Mouse (Mus musculus) embryonic fibroblast, embryonic 13.5 days (primary cell): ENCODE data around the gene Ncor2.

ENCODE experiments used
- CTCF ChIP-seq: IDR thresholded peaks from 2 replicates; pipeline ENCODE4 v1.5.1; 2011; ENCODE audit warnings: mild to moderate bottlenecking, control low read depth, low read length, moderate library complexity, borderline replicate concordance; ENCODE audit not compliant: insufficient read depth
- POLR2A ChIP-seq: IDR thresholded peaks from 2 replicates; pipeline ENCODE4 v1.6.1; 2011; ENCODE audit warnings: low read depth, mild to moderate bottlenecking, control low read depth, low read length, moderate library complexity

- no peak for TF ChIP-seq POLR2A
- no peak for TF ChIP-seq CTCF
Measured at GRCm38 (mm10) chr5:125056331-125056695, 122.7 kb downstream of the Ncor2 start.
